Mouse (Mus musculus): Measurements from ENCODE around the gene Slc39a5. TPM values are rescaled to one million over a fixed set of nuclear protein-coding genes. Genes with fewer than 3 reads are reported as not detected.

Slc39a5 gene
- polyA plus RNA-seq, 1 experiment from 2014 or later, result 0.20 TPM

GRCm38 (mm10) chr10:128429454-128429853 lies 28.4 kb upstream of the Slc39a5 start:
- H3K4me1 ChIP-seq, result no peaks in the 10 kb centered on the region
- H3K9me3 ChIP-seq, result no peaks in the 10 kb centered on the region
- no peak overlapping the region for H3K27ac ChIP-seq
- no peak overlapping the region for H3K4me3 ChIP-seq
- no peaks in the 10 kb centered on the region for H3K27me3 ChIP-seq
- 80% methylated on average over 4 of the region's 4 CpGs for WGBS
- no peak overlapping the region for H3K4me2 ChIP-seq
- peaks cover 76% of the 10 kb centered on the region for H3K36me3 ChIP-seq
- H3K9ac ChIP-seq, result no peak overlapping the region
- no peak for ATAC-seq (ENCODE audit: insufficient number of reproducible peaks, insufficient read depth, low FRiP score, low TSS enrichment, low read depth)

GRCm38 (mm10) chr10:128429052-128429451 lies 28.0 kb upstream of the Slc39a5 start:
- no peak overlapping the region for H3K9ac ChIP-seq
- no peaks in the 10 kb centered on the region for H3K4me1 ChIP-seq
- H3K9me3 ChIP-seq, result no peaks in the 10 kb centered on the region
- 92% methylated on average over 5 of the region's 5 CpGs for WGBS
- no peak for ATAC-seq (ENCODE audit: insufficient number of reproducible peaks, insufficient read depth, low FRiP score, low TSS enrichment, low read depth)
- H3K27ac ChIP-seq, result no peak overlapping the region
- H3K4me3 ChIP-seq, result no peak overlapping the region
- no peaks in the 10 kb centered on the region for H3K27me3 ChIP-seq
- peaks cover 76% of the 10 kb centered on the region for H3K36me3 ChIP-seq
- H3K4me2 ChIP-seq, result no peak overlapping the region

- H3K4me3 ChIP-seq, result no peak overlapping the region
- no peaks in the 10 kb centered on the region for H3K27me3 ChIP-seq
- no peaks in the 10 kb centered on the region for H3K9me3 ChIP-seq
- no peak overlapping the region for H3K27ac ChIP-seq
- ATAC-seq (ENCODE audit: insufficient number of reproducible peaks, insufficient read depth, low FRiP score, low TSS enrichment, low read depth), result no peak
- WGBS, result 90% methylated on average over 3 of the region's 3 CpGs
- no peaks in the 10 kb centered on the region for H3K4me1 ChIP-seq
- no peak overlapping the region for H3K9ac ChIP-seq
- H3K36me3 ChIP-seq, result peaks cover 85% of the 10 kb centered on the region
- H3K4me2 ChIP-seq, result no peak overlapping the region
These were observed 24.2 kb upstream of the Slc39a5 start for GRCm38 (mm10) chr10:128425260-128425659.

- WGBS, result 34% methylated on average over 7 of the region's 7 CpGs
These were observed 23.6 kb upstream of the Slc39a5 start for GRCm38 (mm10) chr10:128424604-128425003.

GRCm38 (mm10) chr10:128422426-128422825 lies 21.4 kb upstream of the Slc39a5 start:
- 92% methylated on average over 5 of the region's 5 CpGs for WGBS
- H3K4me2 ChIP-seq, result no peak overlapping the region

More at GRCm38 (mm10) chr10:128424604-128425003, 23.6 kb upstream of the Slc39a5 start:
- no peak overlapping the region for H3K27ac ChIP-seq
- no peaks in the 10 kb centered on the region for H3K4me1 ChIP-seq
- H3K9ac ChIP-seq, result no peak overlapping the region
- no peak for ATAC-seq (ENCODE audit: insufficient number of reproducible peaks, insufficient read depth, low FRiP score, low TSS enrichment, low read depth)
- H3K9me3 ChIP-seq, result no peaks in the 10 kb centered on the region
- no peak overlapping the region for H3K4me3 ChIP-seq
- H3K4me2 ChIP-seq, result no peak overlapping the region
- no peaks in the 10 kb centered on the region for H3K27me3 ChIP-seq
- H3K36me3 ChIP-seq, result peaks cover 85% of the 10 kb centered on the region

DNA sequence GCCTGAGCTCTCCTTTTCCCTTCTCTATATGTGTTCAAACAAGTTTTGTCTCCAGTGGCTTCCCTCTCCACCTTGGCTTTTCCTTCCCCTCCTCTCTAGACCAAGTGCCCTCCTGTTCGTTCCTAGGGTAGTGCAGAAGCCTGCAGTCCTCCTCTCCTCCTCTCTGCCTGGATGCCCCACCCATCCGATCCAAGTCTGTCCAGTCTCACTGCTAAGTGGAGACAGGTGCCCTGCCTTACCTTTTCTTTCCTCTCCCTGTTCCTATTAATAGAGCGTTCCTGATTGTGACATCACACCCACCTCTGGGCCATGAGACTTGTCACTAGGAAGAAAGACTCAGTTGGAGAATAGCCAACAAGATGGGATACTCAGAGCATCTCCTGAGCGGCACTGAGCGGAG lies 13.8 kb upstream of the Slc39a5 start:
- WGBS, result 85% methylated on average over 5 of the region's 5 CpGs
- ATAC-seq (ENCODE audit: insufficient number of reproducible peaks, insufficient read depth, low FRiP score, low TSS enrichment, low read depth), result no peak
- Histone ChIP-seq H3K9ac (no peak overlapping the region), H3K4me1 (peaks cover 30% of the 10 kb centered on the region), H3K27ac (no peak overlapping the region), H3K36me3 (peaks cover 58% of the 10 kb centered on the region), H3K4me3 (no peak overlapping the region), H3K4me2 (no peak overlapping the region), H3K27me3 (no peaks in the 10 kb centered on the region), H3K9me3 (no peaks in the 10 kb centered on the region)

More at GRCm38 (mm10) chr10:128422426-128422825, 21.4 kb upstream of the Slc39a5 start:
- no peaks in the 10 kb centered on the region for H3K4me1 ChIP-seq
- H3K27ac ChIP-seq, result no peak overlapping the region
- no peak for ATAC-seq (ENCODE audit: insufficient number of reproducible peaks, insufficient read depth, low FRiP score, low TSS enrichment, low read depth)
- H3K4me3 ChIP-seq, result no peak overlapping the region
- H3K9ac ChIP-seq, result no peak overlapping the region
- H3K27me3 ChIP-seq, result no peaks in the 10 kb centered on the region
- H3K9me3 ChIP-seq, result no peaks in the 10 kb centered on the region
- peaks cover 88% of the 10 kb centered on the region for H3K36me3 ChIP-seq

GRCm38 (mm10) chr10:128413076-128413475 lies 12.0 kb upstream of the Slc39a5 start:
- H3K4me3 ChIP-seq, result peak overlapping the region; percentile 87
- no peak for ATAC-seq (ENCODE audit: insufficient number of reproducible peaks, insufficient read depth, low FRiP score, low TSS enrichment, low read depth)

DNA sequence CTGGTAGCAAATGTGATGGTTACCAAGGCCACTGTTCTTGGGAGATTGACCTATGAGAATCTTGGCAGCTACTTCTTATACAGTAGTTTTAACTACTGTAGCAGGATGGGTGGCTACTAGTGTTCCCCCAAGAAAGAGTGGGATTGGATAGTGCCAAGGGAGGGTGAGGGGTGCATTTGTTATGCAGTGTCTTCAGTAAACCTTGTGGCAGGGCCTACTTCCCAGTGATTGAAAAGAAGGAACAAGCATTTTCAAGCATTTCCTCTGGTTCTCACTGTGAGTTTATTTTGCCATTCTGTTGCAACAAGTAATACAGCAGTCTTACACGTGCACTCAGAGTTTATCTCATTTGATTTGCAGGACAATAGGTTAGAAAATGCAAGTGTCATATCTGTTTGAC lies 11.5 kb upstream of the Slc39a5 start:
- WGBS, result 58% methylated on average over 1 of the region's 1 CpGs
- peak overlapping the region; percentile 98 for H3K4me2 ChIP-seq
- peaks cover 39% of the 10 kb centered on the region for H3K4me1 ChIP-seq
- ATAC-seq (ENCODE audit: insufficient number of reproducible peaks, insufficient read depth, low FRiP score, low TSS enrichment, low read depth), result no peak
- peak overlapping the region; percentile 87 for H3K4me3 ChIP-seq
- peak overlapping the region; percentile 98 for H3K27ac ChIP-seq
- peaks cover 43% of the 10 kb centered on the region for H3K36me3 ChIP-seq
- no peaks in the 10 kb centered on the region for H3K9me3 ChIP-seq
- no peaks in the 10 kb centered on the region for H3K27me3 ChIP-seq
- peak overlapping the region; percentile 89 for H3K9ac ChIP-seq

More at GRCm38 (mm10) chr10:128413076-128413475, 12.0 kb upstream of the Slc39a5 start:
- peak overlapping the region; percentile 89 for H3K9ac ChIP-seq
- peaks cover 38% of the 10 kb centered on the region for H3K4me1 ChIP-seq
- peaks cover 43% of the 10 kb centered on the region for H3K36me3 ChIP-seq
- no peaks in the 10 kb centered on the region for H3K27me3 ChIP-seq
- 63% methylated on average over 1 of the region's 1 CpGs for WGBS
- peak overlapping the region; percentile 98 for H3K4me2 ChIP-seq
- H3K27ac ChIP-seq, result peak overlapping the region; percentile 98; the same call in 1 of the 2 replicates
- no peaks in the 10 kb centered on the region for H3K9me3 ChIP-seq

DNA sequence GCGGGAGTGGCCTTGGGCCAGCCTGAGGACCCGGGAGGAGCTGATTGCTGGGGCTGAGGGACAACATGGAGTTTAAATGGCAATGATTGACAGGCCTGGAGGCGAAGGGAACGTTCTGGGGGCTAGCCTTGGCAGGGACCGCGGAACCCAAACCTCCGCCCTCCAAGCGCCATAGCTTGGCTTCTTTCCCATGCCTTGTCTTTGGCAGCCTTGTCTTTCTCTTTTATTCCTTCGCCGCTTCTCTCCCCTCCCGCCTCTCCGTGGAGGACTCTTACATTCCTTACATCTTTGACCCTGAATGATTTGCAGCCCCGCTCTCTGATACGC lies 11.0 kb upstream of the Slc39a5 start:
- Histone ChIP-seq H3K4me2 (peak overlapping the region; percentile 98), H3K4me1 (peaks cover 39% of the 10 kb centered on the region), H3K27ac (peak overlapping the region; percentile 98), H3K9me3 (no peaks in the 10 kb centered on the region), H3K27me3 (no peaks in the 10 kb centered on the region), H3K4me3 (peak overlapping the region; percentile 87), H3K36me3 (peaks cover 38% of the 10 kb centered on the region), H3K9ac (peak overlapping the region; percentile 89)
- ATAC-seq (ENCODE audit: insufficient number of reproducible peaks, insufficient read depth, low FRiP score, low TSS enrichment, low read depth), result no peak
- 0% methylated on average over 14 of the region's 14 CpGs for WGBS

GRCm38 (mm10) chr10:128411211-128412054 lies 10.4 kb upstream of the Slc39a5 start, which contains the start of the genes Nabp2 and Rnf41:
Gene Nabp2, minus strand, starts transcription at chr10:128411492.
Gene Rnf41, plus strand, starts transcription at chr10:128411657.
- Histone ChIP-seq H3K27ac (peak within 1 kb of the TSS; percentile 98), H3K4me2 (peak within 1 kb of the TSS; percentile 98), H3K4me3 (peak within 1 kb of the TSS; percentile 87), H3K9ac (peak within 1 kb of the TSS; percentile 89), H3K4me1 (peaks cover 39% of the 10 kb centered on the region), H3K9me3 (no peaks in the 10 kb centered on the region), H3K27me3 (no peaks in the 10 kb centered on the region), H3K36me3 (peaks cover 34% of the 10 kb centered on the region)
- peak; percentile 88 for ATAC-seq (ENCODE audit: insufficient number of reproducible peaks, insufficient read depth, low FRiP score, low TSS enrichment, low read depth)
- WGBS, result under 1% methylated on average over 50 of the region's 50 CpGs

GRCm38 (mm10) chr10:128410560-128410845 lies 9.5 kb upstream of the Slc39a5 start:
- no peak for ATAC-seq (ENCODE audit: insufficient number of reproducible peaks, insufficient read depth, low FRiP score, low TSS enrichment, low read depth)
- Histone ChIP-seq H3K9ac (peak overlapping the region; percentile 89), H3K27me3 (no peaks in the 10 kb centered on the region), H3K4me1 (peaks cover 39% of the 10 kb centered on the region), H3K9me3 (no peaks in the 10 kb centered on the region), H3K27ac (peak overlapping the region; percentile 98), H3K4me3 (peak overlapping the region; percentile 87), H3K36me3 (peaks cover 33% of the 10 kb centered on the region), H3K4me2 (peak overlapping the region; percentile 98)
- WGBS, result 21% methylated on average over 4 of the region's 4 CpGs

Measured in embryonic facial prominence, embryonic 13.5 days (tissue).